In genomic region chr8:71385212-71385835, GRCm38 (mm10) we compare ENCODE assay signal across 16 mouse cellular contexts. TPM values are rescaled to one million over a fixed set of nuclear protein-coding genes. Genes with fewer than 3 reads are reported as not detected.
A peak's percentile ranks its signal among the peaks of the same experiment; 100 is the strongest.
DNase-seq lines count a peak whose midpoint lies in the region; ATAC-seq and TF ChIP-seq lines count a peak whose summit lies in the region.
"Had no signal": no experiment of that assay in that cellular context is flagged by ENCODE, and none has a peak within 500 bp of the region (broad histone marks: within the 10 kb centered on the region; RNA-seq: fewer than 3 reads in every experiment).

No protein-coding gene starts in this region.

- 74% methylated on average over 12 of the region's 12 CpGs for WGBS in kidney, postnatal 0 days

- peaks cover 14% of the 10 kb centered on the region for H3K4me1 ChIP-seq in kidney, postnatal 0 days (replicated peaks; ENCODE audit: insufficient read depth, low read length)

- no peak overlapping the region for H3K9ac ChIP-seq in kidney, postnatal 0 days (ENCODE audit: low read depth, low read length)
- H3K9ac ChIP-seq: forebrain, embryonic 12.5 days; hindbrain, embryonic 13.5 days; midbrain, embryonic 12.5 days had no signal

- peak; percentile 35 for TF ChIP-seq CTCF in kidney, postnatal 0 days (IDR thresholded peaks at IDR 0.05; ENCODE audit: low read depth)

- DNase-seq in cerebellum, adult 9-11 months, result peak; percentile 34
- DNase-seq in kidney, postnatal 0 days (ENCODE audit: low spot score), result no peak
- no peak for DNase-seq in kidney, postnatal 10 days
- DNase-seq in A20 (ENCODE audit: low read depth, low spot score) (peak; percentile 84), ZHBTc4 (ENCODE audit: low read depth, low spot score) (peak; percentile 95)
- DNase-seq in layer of hippocampus, postnatal 10 days (ENCODE audit: low spot score in 2 of 2), result no peak
- DNase-seq: cerebellum, adult 2 months; kidney, adult 9 months; layer of hippocampus, adult 9-11 months; right cerebral cortex, postnatal 14 days had no signal

- no peak overlapping the region for H3K4me3 ChIP-seq in kidney, postnatal 0 days (replicated peaks; ENCODE audit: low read depth, low read length)
- H3K4me3 ChIP-seq: forebrain, embryonic 12.5 days; hindbrain, embryonic 13.5 days; midbrain, embryonic 12.5 days had no signal

- H3K27me3 ChIP-seq in kidney, postnatal 0 days (ENCODE audit: insufficient read depth, low read length), result no peaks in the 10 kb centered on the region
- H3K27me3 ChIP-seq: hindbrain, embryonic 13.5 days had no signal

- H3K27ac ChIP-seq in kidney, postnatal 0 days, result no peak overlapping the region
- H3K27ac ChIP-seq: forebrain, embryonic 12.5 days; hindbrain, embryonic 13.5 days; midbrain, embryonic 12.5 days had no signal

- ATAC-seq in cerebellum, adult (ENCODE audit: insufficient number of reproducible peaks, low FRiP score, low TSS enrichment), result no peak
- ATAC-seq in kidney, postnatal 0 days (replicated peaks; ENCODE audit: low FRiP score, low read depth), result no peak
- no peak for ATAC-seq in CD4-positive, CD25-positive, alpha-beta regulatory T cell, adult 4 months

- no peaks in the 10 kb centered on the region for H3K36me3 ChIP-seq in kidney, postnatal 0 days (ENCODE audit: insufficient read depth, low read length)
- H3K36me3 ChIP-seq: forebrain, embryonic 12.5 days; hindbrain, embryonic 13.5 days; midbrain, embryonic 12.5 days had no signal

- no peak overlapping the region for H3K4me2 ChIP-seq in kidney, postnatal 0 days (ENCODE audit: low read length)
- H3K4me2 ChIP-seq: forebrain, embryonic 12.5 days; hindbrain, embryonic 13.5 days; liver, embryonic 11.5 days; midbrain, embryonic 12.5 days had no signal

- no peaks in the 10 kb centered on the region for H3K9me3 ChIP-seq in kidney, postnatal 0 days (replicated peaks; ENCODE audit: low read length)
- H3K9me3 ChIP-seq: forebrain, embryonic 12.5 days; hindbrain, embryonic 13.5 days; midbrain, embryonic 12.5 days had no signal

RNA-seq across cellular contexts. Expression of gene Nr2f6, which starts 3.6 kb away (rescaled TPM):
- polyA plus RNA-seq in kidney, postnatal 0 days (2015; fragmentation: Nextera tagmentation; extraction: Ambion mirVana), result 110 and 138 TPM in 2 replicates
- under 1 TPM in 1 of 2 experiments, not detected in 1; 0.36 TPM for polyA plus RNA-seq in CD4-positive, CD25-positive, alpha-beta regulatory T cell, adult 4 months (2017; shearing (Covaris generic))
- total RNA-seq in layer of hippocampus, postnatal 10 days (2021), result 10 to 100 TPM; 32.2 to 32.5 TPM

RNA-seq across cellular contexts. Expression of gene Ushbp1, which starts 10.3 kb away (rescaled TPM):
- 18.8 and 20.4 TPM in 2 replicates for polyA plus RNA-seq in kidney, postnatal 0 days (2015; fragmentation: Nextera tagmentation; extraction: Ambion mirVana)
- not detected for polyA plus RNA-seq in CD4-positive, CD25-positive, alpha-beta regulatory T cell, adult 4 months (2017; shearing (Covaris generic))
- total RNA-seq in layer of hippocampus, postnatal 10 days (2021), result 1 to 10 TPM; 6.7 to 7.3 TPM

RNA-seq across cellular contexts. Expression of gene Babam1, which starts 11.3 kb away (rescaled TPM):
- 92.3 and 96.4 TPM in 2 replicates for polyA plus RNA-seq in kidney, postnatal 0 days (2015; fragmentation: Nextera tagmentation; extraction: Ambion mirVana)
- polyA plus RNA-seq in CD4-positive, CD25-positive, alpha-beta regulatory T cell, adult 4 months (2017; shearing (Covaris generic)), result 10 to 100 TPM; 54.6 to 55.8 TPM
- total RNA-seq in layer of hippocampus, postnatal 10 days (2021), result 10 to 100 TPM; 78.7 to 82.2 TPM

RNA-seq across cellular contexts. Expression of gene Ocel1, which starts 14.2 kb away (rescaled TPM):
- polyA plus RNA-seq in kidney, postnatal 0 days (2015; fragmentation: Nextera tagmentation; extraction: Ambion mirVana), result 8.1 and 8.4 TPM in 2 replicates
- polyA plus RNA-seq in CD4-positive, CD25-positive, alpha-beta regulatory T cell, adult 4 months (2017; shearing (Covaris generic)), result 1 to 10 TPM; 3.9 to 4.1 TPM
- total RNA-seq in layer of hippocampus, postnatal 10 days (2021), result 10 to 100 TPM; 17.2 to 17.6 TPM

RNA-seq across cellular contexts. Expression of gene Use1, which starts 18.7 kb away (rescaled TPM):
- polyA plus RNA-seq in kidney, postnatal 0 days (2015; fragmentation: Nextera tagmentation; extraction: Ambion mirVana), result 129 and 140 TPM in 2 replicates
- 100 to 1,000 TPM; 292 to 321 TPM for polyA plus RNA-seq in CD4-positive, CD25-positive, alpha-beta regulatory T cell, adult 4 months (2017; shearing (Covaris generic))
- 100 to 1,000 TPM in 1 of 2 experiments, 10 to 100 TPM in 1; 97.9 to 108 TPM for total RNA-seq in layer of hippocampus, postnatal 10 days (2021)

Comparison
In these comparisons a context has a peak if more than half of its experiments do, and no peak if none do; other contexts are left out.
1. DNase-seq: peak in cerebellum, adult 9-11 months (single experiment), A20 (single experiment) and ZHBTc4 (single experiment); none in kidney, postnatal 0 days (single experiment), kidney, postnatal 10 days (single experiment) and layer of hippocampus, postnatal 10 days (0 of 2).
2. RNA of gene Nr2f6, which starts 3.6 kb away (polyA plus RNA-seq): 110 to 138 TPM in kidney, postnatal 0 days; 0.36 TPM in CD4-positive, CD25-positive, alpha-beta regulatory T cell, adult 4 months; every median in the first group is over 10 times any median in the second.
3. RNA of gene Ushbp1, which starts 10.3 kb away (polyA plus RNA-seq): 18.8 to 20.4 TPM in kidney, postnatal 0 days; not detected in CD4-positive, CD25-positive, alpha-beta regulatory T cell, adult 4 months; every median in the first group is over 10 times any median in the second.